Mouse (Mus musculus) limb, embryonic 11.5 days (tissue): ENCODE results near the gene Prss35. TPM values are rescaled to one million over a fixed set of nuclear protein-coding genes. Genes with fewer than 3 reads are reported as not detected.
A peak's percentile ranks its signal among the peaks of the same experiment; 100 is the strongest.

ENCODE experiments used
- ATAC-seq: fragments of 200-750 bp; cut with Nextera tagmentation; 2 replicates; pipeline ENCODE4 v1.8.0; 2017; ENCODE audit warnings: low read depth; ENCODE audit not compliant: insufficient number of reproducible peaks, low FRiP score, low TSS enrichment
- DNase-seq: peaks from one replicate; pipeline ENCODE4 v3.0.0-alpha.2; 2015; ENCODE audit warnings: low spot score
- H3K27ac ChIP-seq: fragments of 300-500 bp; sonication (generic); replicated peaks from 2 replicates; pipeline ENCODE4 v1.5.1; 2014; ENCODE audit warnings: low read depth, mild to moderate bottlenecking, low read length
- H3K27me3 ChIP-seq: fragments of 300-500 bp; sonication (generic); 2 replicates; pipeline ENCODE4 v1.6.1; 2014; ENCODE audit warnings: mild to moderate bottlenecking, low read length, mixed read lengths; ENCODE audit not compliant: control insufficient read depth, insufficient read depth
- H3K36me3 ChIP-seq: fragments of 300-500 bp; sonication (generic); 2 replicates; pipeline ENCODE4 v1.6.1; 2014; ENCODE audit warnings: mild to moderate bottlenecking, low read length, moderate library complexity, mixed read lengths; ENCODE audit not compliant: control insufficient read depth, insufficient read depth
- H3K4me1 ChIP-seq: fragments of 300-500 bp; sonication (generic); 2 replicates; pipeline ENCODE4 v1.6.1; 2014; ENCODE audit warnings: low read length, mixed read lengths; ENCODE audit not compliant: control insufficient read depth, insufficient read depth
- H3K4me2 ChIP-seq: fragments of 300-500 bp; sonication (generic); 2 replicates; pipeline ENCODE4 v1.6.1; 2014; ENCODE audit warnings: low read depth, mild to moderate bottlenecking, moderate library complexity; ENCODE audit not compliant: severe bottlenecking
- H3K4me3 ChIP-seq: fragments of 300-500 bp; sonication (generic); 2 replicates; pipeline ENCODE4 v1.5.1; 2014; ENCODE audit warnings: low read depth, low read length
- H3K9ac ChIP-seq: fragments of 300-500 bp; sonication (generic); 2 replicates; pipeline ENCODE4 v1.6.1; 2014; ENCODE audit warnings: mild to moderate bottlenecking, low read length
- H3K9me3 ChIP-seq: fragments of 300-500 bp; sonication (generic); 2 replicates; pipeline ENCODE4 v1.6.1; 2016; ENCODE audit warnings: low read length; ENCODE audit not compliant: control insufficient read depth
- WGBS: fragments of 180-500 bp; shearing (Covaris S2); extraction: QIAGEN DNeasy Blood & Tissue Kit; methylation state at CpG from one replicate; pipeline ENCODE4 v1.1.7; 2014; 5-methylcytosine and 5-hydroxymethylcytosine counted together
- polyA plus RNA-seq: library from polyadenylated mRNA; unstranded; fragments of >200 nt; fragmentation: Nextera tagmentation; extraction: Ambion mirVana; gene quantifications from 2 replicates; pipeline ENCODE4 v1.2.1, GENCODE M21; 2014

Gene Prss35
- polyA plus RNA-seq, 1 experiment from 2014 or later = 4.5 TPM

GRCm38 (mm10) chr9:86772897-86773296, 29.4 kb downstream of the Prss35 start:
- Histone ChIP-seq H3K9me3 (no peaks in the 10 kb centered on the region), H3K27ac (no peak overlapping the region), H3K9ac (no peak overlapping the region), H3K36me3 (no peaks in the 10 kb centered on the region), H3K4me2 (no peak overlapping the region), H3K4me3 (no peak overlapping the region), H3K4me1 (no peaks in the 10 kb centered on the region), H3K27me3 (no peaks in the 10 kb centered on the region)
- 80% methylated on average over 3 of the region's 3 CpGs for WGBS
- ATAC-seq (no peak), DNase-seq (no peak)

DNA sequence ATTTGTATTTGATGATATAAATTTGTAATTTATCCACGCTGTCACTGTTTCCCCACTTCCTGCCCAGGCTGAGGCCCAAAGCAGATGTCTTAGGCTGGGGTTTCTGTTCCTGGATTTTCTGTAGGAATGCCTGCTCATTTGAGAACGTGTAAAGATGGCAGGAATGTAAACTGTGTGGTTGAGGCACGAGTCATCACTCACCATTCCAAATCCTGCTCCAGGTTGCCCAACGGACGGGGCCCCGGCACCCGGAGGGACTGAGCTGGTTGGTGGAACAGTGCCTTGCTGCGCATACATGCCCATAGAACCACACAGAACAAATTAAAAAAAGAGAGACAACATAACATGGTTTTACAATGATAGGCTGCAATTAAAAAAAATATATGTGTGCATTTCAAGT, 30.5 kb downstream of the Prss35 start:
- no peaks in the 10 kb centered on the region for H3K9me3 ChIP-seq

GRCm38 (mm10) chr9:86775374-86775773, 31.9 kb downstream of the Prss35 start:
- no peak overlapping the region for H3K4me2 ChIP-seq
- DNase-seq (peak; percentile 4), ATAC-seq (no peak)
- H3K4me1 ChIP-seq = no peaks in the 10 kb centered on the region
- H3K36me3 ChIP-seq = no peaks in the 10 kb centered on the region
- H3K9me3 ChIP-seq = no peaks in the 10 kb centered on the region
- 95% methylated on average over 6 of the region's 6 CpGs for WGBS
- no peaks in the 10 kb centered on the region for H3K27me3 ChIP-seq
- no peak overlapping the region for H3K27ac ChIP-seq
- no peak overlapping the region for H3K9ac ChIP-seq
- no peak overlapping the region for H3K4me3 ChIP-seq

More for the DNA sequence above, 30.5 kb downstream of the Prss35 start:
- Histone ChIP-seq H3K4me2 (no peak overlapping the region), H3K27me3 (no peaks in the 10 kb centered on the region), H3K4me3 (no peak overlapping the region), H3K36me3 (no peaks in the 10 kb centered on the region), H3K9ac (no peak overlapping the region), H3K4me1 (no peaks in the 10 kb centered on the region), H3K27ac (no peak overlapping the region)
- ATAC-seq (no peak), DNase-seq (peak; percentile 19)
- 81% methylated on average over 8 of the region's 8 CpGs for WGBS

DNA sequence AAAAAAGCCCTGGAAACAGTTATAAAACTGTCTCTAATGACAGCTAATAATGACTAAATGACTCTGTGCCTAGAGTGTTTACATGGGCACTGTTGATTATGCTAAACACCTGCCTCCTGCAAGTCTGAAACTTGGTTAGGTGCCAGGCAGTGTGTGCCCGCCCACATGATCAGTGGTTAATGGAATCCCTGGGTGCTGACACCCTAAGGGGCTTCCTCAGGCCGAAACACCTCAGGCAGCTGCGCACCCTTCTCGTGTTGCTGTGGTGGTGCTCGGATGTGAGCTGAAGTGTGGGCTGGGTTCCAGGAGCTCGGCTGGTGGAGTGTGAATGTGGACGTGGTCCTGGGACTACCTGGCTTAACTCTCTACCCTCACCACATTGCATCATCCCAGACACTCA, 33.9 kb downstream of the Prss35 start:
- 56% methylated on average over 7 of the region's 7 CpGs for WGBS
- no peaks in the 10 kb centered on the region for H3K36me3 ChIP-seq

GRCm38 (mm10) chr9:86778212-86778611, 34.8 kb downstream of the Prss35 start:
- H3K27me3 ChIP-seq = no peaks in the 10 kb centered on the region
- WGBS = 68% methylated on average over 4 of the region's 4 CpGs
- H3K36me3 ChIP-seq = no peaks in the 10 kb centered on the region
- ATAC-seq (no peak), DNase-seq (peak; percentile 17)
- no peaks in the 10 kb centered on the region for H3K4me1 ChIP-seq
- no peak overlapping the region for H3K27ac ChIP-seq
- H3K4me3 ChIP-seq = no peak overlapping the region
- no peaks in the 10 kb centered on the region for H3K9me3 ChIP-seq
- H3K4me2 ChIP-seq = no peak overlapping the region
- H3K9ac ChIP-seq = no peak overlapping the region

More for the DNA sequence above, 33.9 kb downstream of the Prss35 start:
- no peak overlapping the region for H3K9ac ChIP-seq
- H3K4me1 ChIP-seq = no peaks in the 10 kb centered on the region
- H3K27ac ChIP-seq = no peak overlapping the region
- H3K4me2 ChIP-seq = no peak overlapping the region
- no peaks in the 10 kb centered on the region for H3K27me3 ChIP-seq
- H3K9me3 ChIP-seq = no peaks in the 10 kb centered on the region
- ATAC-seq (no peak), DNase-seq (peak; percentile 16)
- H3K4me3 ChIP-seq = no peak overlapping the region

- Histone ChIP-seq H3K4me2 (no peak overlapping the region), H3K4me1 (no peaks in the 10 kb centered on the region), H3K9ac (no peak overlapping the region), H3K4me3 (no peak overlapping the region), H3K9me3 (no peaks in the 10 kb centered on the region), H3K36me3 (no peaks in the 10 kb centered on the region), H3K27me3 (no peaks in the 10 kb centered on the region), H3K27ac (no peak overlapping the region)
- DNase-seq (peak; percentile 6), ATAC-seq (no peak)
- WGBS = 91% methylated on average over 4 of the region's 4 CpGs
These were observed 38.0 kb downstream of the Prss35 start for GRCm38 (mm10) chr9:86781426-86781825.

DNA sequence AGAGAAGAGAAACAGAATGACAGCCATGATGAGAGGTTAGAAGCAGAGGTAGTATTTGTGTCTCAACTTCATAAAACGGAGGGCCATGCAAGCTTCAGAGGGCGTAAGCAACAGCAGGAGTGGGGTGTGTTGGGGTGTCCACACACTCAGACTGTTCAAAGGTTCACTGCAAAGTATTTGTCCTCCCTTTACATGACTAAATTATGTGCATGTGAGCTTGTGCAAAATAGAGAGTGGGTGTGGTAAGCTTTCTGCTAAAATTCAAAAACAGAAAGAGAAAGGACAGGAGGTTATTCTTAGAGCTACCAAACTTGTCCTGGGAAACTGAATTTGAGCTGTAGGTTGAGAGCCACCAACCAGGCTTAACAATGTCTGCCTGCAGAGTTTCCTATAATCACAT, 39.4 kb downstream of the Prss35 start:
- Histone ChIP-seq H3K27ac (no peak overlapping the region), H3K9ac (no peak overlapping the region), H3K27me3 (no peaks in the 10 kb centered on the region), H3K4me3 (no peak overlapping the region), H3K36me3 (no peaks in the 10 kb centered on the region), H3K9me3 (no peaks in the 10 kb centered on the region), H3K4me1 (no peaks in the 10 kb centered on the region), H3K4me2 (no peak overlapping the region)
- DNase-seq = peak; percentile 13
- WGBS = 93% methylated on average over 2 of the region's 2 CpGs
- ATAC-seq = no peak

- WGBS = 93% methylated on average over 6 of the region's 6 CpGs
- no peaks in the 10 kb centered on the region for H3K4me1 ChIP-seq
- no peak overlapping the region for H3K4me3 ChIP-seq
These were observed 45.7 kb downstream of the Prss35 start for GRCm38 (mm10) chr9:86789186-86789585.

DNA sequence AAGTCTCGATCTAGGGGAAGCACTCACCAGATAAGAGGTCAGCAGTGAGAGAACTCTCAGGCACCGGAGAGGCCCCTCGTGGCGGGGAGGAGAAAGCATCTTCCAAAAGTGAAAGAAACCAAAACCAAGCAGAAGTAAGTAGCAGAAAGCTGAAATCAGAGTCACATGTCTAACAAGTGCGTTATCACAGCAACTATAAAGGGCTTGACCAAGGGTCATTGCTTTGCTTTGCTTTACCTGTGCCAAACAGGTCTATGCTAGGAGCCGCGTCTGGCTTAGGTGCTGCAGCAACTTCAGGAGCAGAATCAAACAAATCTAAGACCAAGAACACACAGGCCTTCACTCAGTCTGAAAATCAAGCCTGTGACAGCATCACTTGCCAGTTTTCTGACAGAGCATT, 48.5 kb downstream of the Prss35 start:
- no peaks in the 10 kb centered on the region for H3K27me3 ChIP-seq
- no peak overlapping the region for H3K4me3 ChIP-seq
- DNase-seq (peak; percentile 17), ATAC-seq (no peak)
- no peak overlapping the region for H3K4me2 ChIP-seq
- H3K9ac ChIP-seq = no peak overlapping the region
- no peak overlapping the region for H3K27ac ChIP-seq
- H3K36me3 ChIP-seq = no peaks in the 10 kb centered on the region
- H3K9me3 ChIP-seq = no peaks in the 10 kb centered on the region
- H3K4me1 ChIP-seq = no peaks in the 10 kb centered on the region
- WGBS = 81% methylated on average over 7 of the region's 7 CpGs

More at GRCm38 (mm10) chr9:86789186-86789585, 45.7 kb downstream of the Prss35 start:
- ATAC-seq = no peak
- peak; percentile 12 for DNase-seq
- H3K36me3 ChIP-seq = no peaks in the 10 kb centered on the region
- no peak overlapping the region for H3K4me2 ChIP-seq
- H3K9ac ChIP-seq = no peak overlapping the region
- H3K9me3 ChIP-seq = no peaks in the 10 kb centered on the region
- no peak overlapping the region for H3K27ac ChIP-seq
- no peaks in the 10 kb centered on the region for H3K27me3 ChIP-seq
